Mouse (Mus musculus) neural tube, embryonic 11.5 days (tissue): ENCODE measurements around the gene Paxx. TPM values are rescaled to one million over a fixed set of nuclear protein-coding genes. Genes with fewer than 3 reads are reported as not detected.

Source experiments
- ATAC-seq: fragments of 200-750 bp; cut with Nextera tagmentation; 2 replicates; pipeline ENCODE4 v1.8.0; 2017; ENCODE audit warnings: moderate number of reproducible peaks, mild to moderate bottlenecking, moderate TSS enrichment, moderate library complexity; ENCODE audit not compliant: insufficient read depth, low FRiP score, low TSS enrichment
- DNase-seq: peaks from one replicate; pipeline ENCODE4 v3.0.0-alpha.2; 2015; ENCODE audit warnings: low spot score
- H3K27ac ChIP-seq: fragments of 300-500 bp; sonication (generic); 2 replicates; pipeline ENCODE4 v1.5.1; 2014; ENCODE audit warnings: low read depth, mild to moderate bottlenecking, low read length
- H3K27me3 ChIP-seq: fragments of 300-500 bp; sonication (generic); 2 replicates; pipeline ENCODE4 v1.6.1; 2014; ENCODE audit warnings: mild to moderate bottlenecking, low read length, mixed read lengths; ENCODE audit not compliant: control insufficient read depth, insufficient read depth
- H3K36me3 ChIP-seq: fragments of 300-500 bp; sonication (generic); 2 replicates; pipeline ENCODE4 v1.6.1; 2014; ENCODE audit warnings: mild to moderate bottlenecking, low read length, moderate library complexity, mixed read lengths; ENCODE audit not compliant: control insufficient read depth, insufficient read depth
- H3K4me1 ChIP-seq: fragments of 300-500 bp; sonication (generic); 2 replicates; pipeline ENCODE4 v1.6.1; 2014; ENCODE audit warnings: low read length, mixed read lengths; ENCODE audit not compliant: control insufficient read depth, insufficient read depth
- H3K4me2 ChIP-seq: fragments of 300-500 bp; sonication (generic); 2 replicates; pipeline ENCODE4 v1.6.1; 2014; ENCODE audit warnings: low read depth, mild to moderate bottlenecking, moderate library complexity
- H3K4me3 ChIP-seq: fragments of 300-500 bp; sonication (generic); 2 replicates; pipeline ENCODE4 v1.5.1; 2014; ENCODE audit warnings: low read depth, low read length
- H3K9ac ChIP-seq: fragments of 300-500 bp; sonication (generic); 2 replicates; pipeline ENCODE4 v1.6.1; 2014; ENCODE audit warnings: mild to moderate bottlenecking, low read length
- H3K9me3 ChIP-seq: fragments of 300-500 bp; sonication (generic); 2 replicates; pipeline ENCODE4 v1.6.1; 2016; ENCODE audit warnings: low read length; ENCODE audit not compliant: control insufficient read depth
- WGBS: fragments of 180-500 bp; shearing (Covaris S2); extraction: QIAGEN DNeasy Blood & Tissue Kit; methylation state at CpG from one replicate; pipeline ENCODE4 v1.1.7; 2014; 5-methylcytosine and 5-hydroxymethylcytosine counted together
- polyA plus RNA-seq: library from polyadenylated mRNA; unstranded; fragments of >200 nt; fragmentation: Nextera tagmentation; extraction: Ambion mirVana; gene quantifications from 2 replicates; pipeline ENCODE4 v1.2.1, GENCODE M21; 2014

Gene Paxx
- polyA plus RNA-seq, 1 experiment from 2014 or later, result 26.3 TPM

DNA sequence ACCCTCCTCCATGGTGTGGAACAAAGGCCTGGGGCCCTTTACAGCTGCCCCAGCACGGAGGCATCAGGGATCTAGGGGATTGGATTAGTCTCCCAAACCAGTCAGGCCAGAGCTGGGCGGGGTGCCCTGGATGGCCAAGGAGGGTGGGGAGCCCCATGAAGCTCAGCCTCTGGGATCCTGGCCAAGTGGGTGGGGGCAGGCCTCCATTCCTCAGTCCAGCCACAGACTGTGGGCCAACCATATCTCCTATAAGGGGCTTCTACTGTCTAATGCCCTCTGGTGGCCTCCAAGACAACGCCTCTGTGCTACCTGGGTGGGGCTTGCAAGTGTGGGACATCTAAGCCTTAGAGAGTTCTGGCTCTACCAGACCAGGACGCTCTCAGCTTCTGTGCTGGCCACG lies 2.0 kb downstream of the Paxx start:
- Histone ChIP-seq H3K4me1 (peaks cover 5% of the 10 kb centered on the region), H3K9me3 (no peaks in the 10 kb centered on the region), H3K9ac (no peak overlapping the region), H3K27me3 (no peaks in the 10 kb centered on the region), H3K27ac (no peak overlapping the region), H3K4me2 (no peak overlapping the region), H3K36me3 (no peaks in the 10 kb centered on the region), H3K4me3 (no peak overlapping the region)
- DNase-seq (no peak), ATAC-seq (no peak)
- 84% methylated on average over 5 of the region's 5 CpGs for WGBS

DNA sequence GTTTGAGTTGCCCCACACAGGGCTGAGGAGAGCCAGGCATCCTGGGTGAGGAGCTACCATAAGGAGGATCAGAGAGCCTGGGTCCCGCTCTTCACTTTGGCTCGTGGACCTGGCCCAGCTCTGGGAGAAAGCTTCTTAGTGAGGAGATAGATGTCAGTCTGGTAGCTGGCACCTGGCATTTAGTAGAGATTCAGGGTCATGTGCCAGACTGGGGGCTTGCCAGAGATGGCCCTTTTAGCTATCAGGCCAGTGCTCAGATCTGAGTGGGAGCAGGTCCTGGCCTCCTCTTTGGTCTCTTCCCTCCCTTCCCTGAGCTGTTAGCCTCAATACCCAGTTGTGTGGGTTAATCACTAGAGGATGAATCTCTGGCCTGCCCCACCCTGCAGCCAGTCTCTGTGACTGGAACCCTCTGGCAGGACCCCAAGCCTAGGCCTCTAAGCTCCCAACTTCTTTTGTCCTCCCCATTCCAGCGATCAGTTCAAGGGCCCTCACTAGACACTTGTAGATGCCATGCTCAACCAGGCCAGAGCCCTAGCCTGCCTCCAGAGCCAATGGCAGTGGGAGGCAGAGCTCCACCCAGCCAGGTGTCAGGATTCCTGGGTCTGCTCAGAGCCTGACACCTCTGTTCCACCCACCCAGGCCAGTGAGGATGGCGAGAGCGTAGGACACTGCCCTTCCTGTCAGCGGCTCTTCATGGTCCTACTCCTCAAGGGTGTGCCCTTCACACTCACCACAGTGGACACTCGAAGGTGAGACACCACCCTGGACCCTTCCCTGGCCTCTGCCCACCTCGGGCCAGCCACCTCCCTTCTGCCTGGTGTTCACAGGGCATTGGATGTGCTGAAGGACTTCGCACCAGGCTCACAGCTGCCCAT lies 3.6 kb downstream of the Paxx start:
- ATAC-seq (no peak), DNase-seq (no peak)
- Histone ChIP-seq H3K36me3 (no peaks in the 10 kb centered on the region), H3K27me3 (no peaks in the 10 kb centered on the region), H3K4me2 (no peak overlapping the region), H3K9me3 (no peaks in the 10 kb centered on the region), H3K27ac (no peak overlapping the region), H3K4me3 (no peak overlapping the region), H3K4me1 (peaks cover 5% of the 10 kb centered on the region), H3K9ac (no peak overlapping the region)
- WGBS, result 89% methylated on average over 9 of the region's 9 CpGs

GRCm38 (mm10) chr2:25456205-25456953 lies 4.5 kb downstream of the Paxx start, which contains the start of gene Clic3:
Clic3 (plus strand) TSS chr2:25456838.
- ATAC-seq, result no peak
- no peaks in the 10 kb centered on the region for H3K27me3 ChIP-seq
- H3K9ac ChIP-seq, result no peak within 1 kb of the TSS
- H3K4me1 ChIP-seq, result peaks cover 3% of the 10 kb centered on the region
- WGBS, result 68% methylated on average over 14 of the region's 14 CpGs
- no peak within 1 kb of the TSS for H3K4me3 ChIP-seq
- no peak for DNase-seq
- H3K9me3 ChIP-seq, result no peaks in the 10 kb centered on the region
- no peaks in the 10 kb centered on the region for H3K36me3 ChIP-seq
- no peak within 1 kb of the TSS for H3K27ac ChIP-seq
- no peak within 1 kb of the TSS for H3K4me2 ChIP-seq

DNA sequence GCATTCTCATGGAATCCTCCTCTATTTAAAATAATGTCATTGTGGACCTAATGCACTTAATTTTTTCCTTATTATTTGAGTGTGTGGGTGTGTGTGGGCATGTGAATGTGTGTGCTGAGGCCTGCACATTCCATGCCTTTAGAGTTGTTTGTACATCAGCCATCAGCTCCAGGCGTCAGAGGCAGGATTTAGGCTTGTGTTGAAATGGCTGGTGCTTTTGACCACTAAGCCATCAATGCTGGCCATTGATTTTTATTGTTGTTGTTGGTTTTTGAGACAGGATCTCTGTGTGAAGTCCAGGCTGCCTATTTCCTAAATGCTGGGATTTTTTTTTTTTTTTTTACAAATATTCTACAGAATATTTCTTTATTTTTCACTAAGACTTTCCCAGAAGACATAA lies 7.9 kb downstream of the Paxx start:
- Histone ChIP-seq H3K4me2 (no peak overlapping the region), H3K9me3 (no peaks in the 10 kb centered on the region), H3K9ac (no peak overlapping the region), H3K27me3 (no peaks in the 10 kb centered on the region), H3K4me1 (no peaks in the 10 kb centered on the region), H3K4me3 (no peak overlapping the region), H3K36me3 (no peaks in the 10 kb centered on the region; the same call in 1 of the 2 replicates), H3K27ac (no peak overlapping the region)
- WGBS, result 43% methylated on average over 1 of the region's 1 CpGs
- DNase-seq (no peak), ATAC-seq (no peak)

DNA sequence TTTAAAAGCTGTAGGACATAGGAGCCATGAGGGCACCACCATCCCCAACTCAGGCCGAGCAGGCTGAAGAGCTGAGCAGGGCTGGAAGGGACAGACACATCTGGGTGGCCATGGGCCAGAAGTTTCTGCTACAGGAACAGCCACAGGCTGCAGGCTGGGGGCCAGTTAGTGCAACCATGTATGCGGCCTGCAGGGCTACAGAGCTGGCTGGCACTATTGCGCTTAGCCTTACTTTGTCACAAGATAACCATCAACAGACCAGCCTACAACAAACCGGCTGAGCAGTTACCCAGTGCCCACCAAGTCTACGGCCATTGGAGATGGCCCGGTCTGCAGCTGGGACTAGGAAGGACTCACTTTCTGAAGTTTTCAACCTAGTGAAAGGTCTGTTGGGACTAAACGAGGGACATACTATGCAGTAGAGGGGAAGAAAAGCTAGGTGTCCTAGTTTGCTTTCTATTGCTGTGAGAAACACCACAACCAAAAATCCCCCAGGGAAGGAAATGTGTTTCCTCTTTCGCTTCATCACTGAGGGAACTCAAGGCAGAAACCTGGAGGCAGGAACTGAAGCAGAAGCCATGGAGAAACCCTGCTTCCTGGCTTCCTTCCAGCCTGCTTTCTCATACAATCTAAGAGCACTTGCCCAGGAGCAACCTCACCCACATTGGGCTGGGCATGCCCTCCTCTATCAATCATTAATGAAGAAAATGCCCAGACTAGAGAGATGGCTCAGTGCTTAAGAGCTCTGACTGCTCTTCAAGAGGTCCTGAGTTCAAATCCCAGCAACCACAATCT lies 9.8 kb downstream of the Paxx start:
- DNase-seq (no peak), ATAC-seq (no peak)
- H3K36me3 ChIP-seq, result no peaks in the 10 kb centered on the region; the same call in 1 of the 2 replicates
- H3K4me1 ChIP-seq, result no peaks in the 10 kb centered on the region
- H3K9ac ChIP-seq, result no peak overlapping the region
- no peak overlapping the region for H3K4me2 ChIP-seq
- no peak overlapping the region for H3K4me3 ChIP-seq
- no peaks in the 10 kb centered on the region for H3K9me3 ChIP-seq
- no peak overlapping the region for H3K27ac ChIP-seq
- 88% methylated on average over 8 of the region's 8 CpGs for WGBS
- no peaks in the 10 kb centered on the region for H3K27me3 ChIP-seq

DNA sequence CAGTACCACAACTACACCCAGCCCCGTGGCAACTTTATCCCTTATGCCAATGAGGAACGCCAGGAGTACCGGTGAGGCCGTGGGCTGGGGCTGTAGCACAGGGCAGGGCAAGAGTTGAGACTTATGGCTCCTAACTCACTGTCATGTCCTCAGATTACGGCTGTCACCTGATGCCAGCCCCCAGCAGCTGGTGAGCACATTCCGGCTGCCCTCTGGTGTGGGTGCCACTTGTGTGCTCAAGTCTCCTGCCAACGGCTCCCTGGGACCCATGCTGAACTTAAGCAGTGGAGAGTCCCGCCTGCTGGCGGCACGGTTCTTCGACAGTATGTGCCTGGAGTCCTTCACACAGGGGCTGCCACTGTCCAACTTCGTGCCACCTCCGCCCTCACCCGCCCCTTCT lies 18.2 kb downstream of the Paxx start:
- H3K4me1 ChIP-seq, result no peaks in the 10 kb centered on the region
- peaks cover 3% of the 10 kb centered on the region for H3K36me3 ChIP-seq
- H3K27ac ChIP-seq, result no peak overlapping the region
- no peak overlapping the region for H3K9ac ChIP-seq
- no peak overlapping the region for H3K4me3 ChIP-seq
- WGBS, result 94% methylated on average over 14 of the region's 14 CpGs
- H3K4me2 ChIP-seq, result no peak overlapping the region
- no peaks in the 10 kb centered on the region for H3K27me3 ChIP-seq
- H3K9me3 ChIP-seq, result no peaks in the 10 kb centered on the region
- no peak for ATAC-seq
- DNase-seq, result no peak

- Histone ChIP-seq H3K4me2 (no peak overlapping the region), H3K9me3 (no peaks in the 10 kb centered on the region), H3K4me1 (no peaks in the 10 kb centered on the region), H3K9ac (no peak overlapping the region), H3K27me3 (no peaks in the 10 kb centered on the region), H3K4me3 (no peak overlapping the region), H3K27ac (no peak overlapping the region), H3K36me3 (peaks cover 3% of the 10 kb centered on the region)
- no peak for DNase-seq
- no peak for ATAC-seq
- WGBS, result 91% methylated on average over 20 of the region's 20 CpGs
Measured at GRCm38 (mm10) chr2:25441067-25441466, 19.8 kb downstream of the Paxx start.

DNA sequence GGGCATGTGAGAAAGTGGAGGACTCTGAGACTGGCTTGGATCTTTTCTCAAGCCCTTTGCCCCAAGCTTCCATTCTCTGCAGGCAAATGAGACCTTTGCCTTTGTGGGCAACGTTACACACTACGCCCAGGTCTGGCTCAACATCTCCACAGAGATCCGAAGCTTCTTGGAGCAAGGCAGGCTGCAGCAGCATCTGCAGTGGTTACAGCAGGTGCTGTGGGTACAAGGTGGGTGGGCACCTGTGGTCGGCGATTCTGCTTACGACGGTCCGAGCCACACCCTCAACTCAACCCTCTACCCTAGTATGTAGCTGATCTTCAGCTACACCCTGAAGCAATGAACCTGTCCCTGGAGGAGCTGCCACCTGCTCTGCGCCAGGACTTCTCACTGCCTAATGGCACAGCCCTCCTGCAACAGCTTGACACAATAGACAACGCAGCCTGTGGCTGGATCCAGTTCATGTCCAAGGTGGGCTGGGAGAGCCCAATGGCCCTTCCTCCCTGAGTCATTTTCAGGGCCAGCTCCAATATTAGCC lies 24.5 kb downstream of the Paxx start:
- H3K4me2 ChIP-seq, result no peak overlapping the region
- no peaks in the 10 kb centered on the region for H3K9me3 ChIP-seq
- no peaks in the 10 kb centered on the region for H3K4me1 ChIP-seq
- 96% methylated on average over 10 of the region's 10 CpGs for WGBS
- no peak overlapping the region for H3K9ac ChIP-seq
- H3K27ac ChIP-seq, result no peak overlapping the region
- H3K27me3 ChIP-seq, result no peaks in the 10 kb centered on the region
- no peak overlapping the region for H3K4me3 ChIP-seq
- peaks cover 3% of the 10 kb centered on the region; the same call in 1 of the 2 replicates for H3K36me3 ChIP-seq
- DNase-seq (no peak), ATAC-seq (no peak)
